Mouse (Mus musculus): Measurements from ENCODE around the gene Glycam1. TPM values are rescaled to one million over a fixed set of nuclear protein-coding genes. Genes with fewer than 3 reads are reported as not detected.
A peak's percentile ranks its signal among the peaks of the same experiment; 100 is the strongest.

Gene Glycam1
- polyA plus RNA-seq, 1 experiment from 2014 or later = not detected

- peak overlapping the region; percentile 81 for H3K27ac ChIP-seq
- no peaks in the 10 kb centered on the region for H3K27me3 ChIP-seq (replicated peaks)
- H3K9ac ChIP-seq = no peak overlapping the region
- WGBS = 26% methylated on average over 3 of the region's 3 CpGs
- peak overlapping the region; percentile 38; the same call in 1 of the 2 replicates for H3K4me3 ChIP-seq
- peak overlapping the region; percentile 55 for H3K4me2 ChIP-seq
- no peaks in the 10 kb centered on the region for H3K36me3 ChIP-seq (replicated peaks)
- ATAC-seq (replicated peaks) = no peak
- H3K9me3 ChIP-seq = no peaks in the 10 kb centered on the region
- H3K4me1 ChIP-seq = peaks cover 64% of the 10 kb centered on the region
Measured at GRCm38 (mm10) chr15:103514914-103515313, 50.0 kb downstream of the Glycam1 start.

GRCm38 (mm10) chr15:103514119-103514518 lies 50.8 kb downstream of the Glycam1 start:
- WGBS = 2% methylated on average over 10 of the region's 10 CpGs
- H3K4me1 ChIP-seq = peaks cover 62% of the 10 kb centered on the region
- H3K27me3 ChIP-seq (replicated peaks) = no peaks in the 10 kb centered on the region
- no peaks in the 10 kb centered on the region for H3K9me3 ChIP-seq
- H3K4me2 ChIP-seq = peak overlapping the region; percentile 55
- H3K36me3 ChIP-seq (replicated peaks) = no peaks in the 10 kb centered on the region
- peak; percentile 95 for ATAC-seq (replicated peaks)
- H3K4me3 ChIP-seq = peak overlapping the region; percentile 38
- H3K27ac ChIP-seq = peak overlapping the region; percentile 81
- H3K9ac ChIP-seq = peak overlapping the region; percentile 47; the same call in 1 of the 2 replicates

- peak overlapping the region; percentile 81 for H3K27ac ChIP-seq
- H3K9me3 ChIP-seq = no peaks in the 10 kb centered on the region
- H3K9ac ChIP-seq = no peak overlapping the region
- peak; percentile 51 for ATAC-seq (replicated peaks)
- H3K4me2 ChIP-seq = peak overlapping the region; percentile 55
- H3K4me3 ChIP-seq = peak overlapping the region; percentile 38; the same call in 1 of the 2 replicates
- H3K4me1 ChIP-seq = peaks cover 62% of the 10 kb centered on the region
- no peaks in the 10 kb centered on the region for H3K27me3 ChIP-seq (replicated peaks)
- 5% methylated on average over 7 of the region's 7 CpGs for WGBS
- no peaks in the 10 kb centered on the region for H3K36me3 ChIP-seq (replicated peaks)
Measured at GRCm38 (mm10) chr15:103513621-103514031, 51.3 kb downstream of the Glycam1 start.

Other genes starting within 250 kb of the Glycam1 start
- 24.4 and 25.6 TPM in 2 replicates for gene Zfp385a, start 225.0 kb downstream of the Glycam1 start, polyA plus RNA-seq (2015; fragmentation: Nextera tagmentation; extraction: Ambion mirVana)
- 7.3 and 8.2 TPM in 2 replicates for gene Itga5, start 198.3 kb downstream of the Glycam1 start, polyA plus RNA-seq (2015; fragmentation: Nextera tagmentation; extraction: Ambion mirVana)
- gene Gtsf1, start 134.6 kb downstream of the Glycam1 start, polyA plus RNA-seq (2015; fragmentation: Nextera tagmentation; extraction: Ambion mirVana) = not detected in 2 replicates
- gene Gtsf2, start 116.6 kb downstream of the Glycam1 start, polyA plus RNA-seq (2015; fragmentation: Nextera tagmentation; extraction: Ambion mirVana) = not detected in 2 replicates
- 1.8 and 1.9 TPM in 2 replicates for gene Nckap1l, start 111.3 kb downstream of the Glycam1 start, polyA plus RNA-seq (2015; fragmentation: Nextera tagmentation; extraction: Ambion mirVana)
- 87.2 and 87.4 TPM in 2 replicates for gene Pde1b, start 62.0 kb downstream of the Glycam1 start, polyA plus RNA-seq (2015; fragmentation: Nextera tagmentation; extraction: Ambion mirVana)
- 135 and 139 TPM in 2 replicates for gene Ppp1r1a, start 27.1 kb downstream of the Glycam1 start, polyA plus RNA-seq (2015; fragmentation: Nextera tagmentation; extraction: Ambion mirVana)
- gene Mucl1, start 190.4 kb upstream of the Glycam1 start, polyA plus RNA-seq (2015; fragmentation: Nextera tagmentation; extraction: Ambion mirVana) = not detected in 2 replicates

Measured in midbrain, embryonic 15.5 days (tissue).